Mouse (Mus musculus) cerebellum, postnatal 14 days (tissue): ENCODE data around the gene Ripor2.
"Not testable (repeated sequence)": the region's sequence is repeated elsewhere in the genome, so short reads cannot be mapped to it uniquely, and the experiment has no call there.

Experiments
- DNase-seq, 2 experiments: peaks; one replicate each; pipeline ENCODE4 v3.0.0; 2021; ENCODE audit warnings: mixed read lengths in 2 of 2

Gene Ripor2

GRCm38 (mm10) chr13:24715601-24716000 is 133.6 kb downstream of the Ripor2 start:
- no peak for DNase-seq

- DNase-seq = no peak
Measured at GRCm38 (mm10) chr13:24716441-24716840, 134.5 kb downstream of the Ripor2 start.

- no peak for DNase-seq
Measured at GRCm38 (mm10) chr13:24717677-24718076, 135.7 kb downstream of the Ripor2 start.

GRCm38 (mm10) chr13:24721502-24721901 is 139.5 kb downstream of the Ripor2 start:
- DNase-seq = no peak

GRCm38 (mm10) chr13:24723699-24724394 is 141.9 kb downstream of the Ripor2 start:
- no peak for DNase-seq

GRCm38 (mm10) chr13:24724395-24724759 is 142.4 kb downstream of the Ripor2 start:
- no peak for DNase-seq

- DNase-seq = no peak
Measured at GRCm38 (mm10) chr13:24729128-24729527, 147.1 kb downstream of the Ripor2 start.

- no peak for DNase-seq
Measured at GRCm38 (mm10) chr13:24734502-24734901, 152.5 kb downstream of the Ripor2 start.

GRCm38 (mm10) chr13:24735608-24736131 is 153.7 kb downstream of the Ripor2 start:
- no peak for DNase-seq

- DNase-seq = no peak
Measured at GRCm38 (mm10) chr13:24741028-24741427, 159.0 kb downstream of the Ripor2 start, which contains the start of gene Armh2. TSS of gene Armh2 (plus strand) at chr13:24741232.

GRCm38 (mm10) chr13:24747823-24748222 is 165.8 kb downstream of the Ripor2 start:
- DNase-seq = no peak

GRCm38 (mm10) chr13:24750807-24751206 is 168.8 kb downstream of the Ripor2 start:
- no peak for DNase-seq

- no peak for DNase-seq
Measured at GRCm38 (mm10) chr13:24751396-24751795, 169.4 kb downstream of the Ripor2 start.

GRCm38 (mm10) chr13:24756756-24757155 is 174.8 kb downstream of the Ripor2 start:
- DNase-seq = no peak

GRCm38 (mm10) chr13:24757820-24758564 is 176.0 kb downstream of the Ripor2 start:
- DNase-seq = no peak

- DNase-seq = no peak
Measured at GRCm38 (mm10) chr13:24759451-24759850, 177.5 kb downstream of the Ripor2 start.

- DNase-seq = no peak
Measured at GRCm38 (mm10) chr13:24760351-24760870, 178.4 kb downstream of the Ripor2 start.

- DNase-seq = no peak
Measured at GRCm38 (mm10) chr13:24761083-24761402, 179.1 kb downstream of the Ripor2 start.

GRCm38 (mm10) chr13:24761403-24762227 is 179.6 kb downstream of the Ripor2 start, which contains the start of gene Gmnn:
TSS of gene Gmnn (minus strand) at chr13:24761923.
- peak; percentile 88 to 91 for DNase-seq

GRCm38 (mm10) chr13:24762254-24762653 is 180.3 kb downstream of the Ripor2 start:
- no peak for DNase-seq

- not testable (repeated sequence) for DNase-seq
Measured at GRCm38 (mm10) chr13:24767809-24768208, 185.8 kb downstream of the Ripor2 start.

GRCm38 (mm10) chr13:24771482-24771881 is 189.5 kb downstream of the Ripor2 start:
- not testable (repeated sequence) for DNase-seq
